Mouse (Mus musculus) C2C12 (cell line): ENCODE results near the gene Midn.

Experiments
- CEBPB ChIP-seq: IDR thresholded peaks from one replicate; pipeline ENCODE4 v1.6.1; 2011; ENCODE audit warnings: low read depth, mild to moderate bottlenecking, control low read depth, moderate library complexity
- CTCF ChIP-seq: IDR thresholded peaks from one replicate; pipeline ENCODE4 v1.5.1; 2011; ENCODE audit not compliant: control insufficient read depth, insufficient read depth, insufficient read length
- FOSL1 ChIP-seq: IDR thresholded peaks from one replicate; pipeline ENCODE4 v1.8.0; 2011; ENCODE audit warnings: mild to moderate bottlenecking, low read length; ENCODE audit not compliant: poor library complexity, insufficient read depth, severe bottlenecking
- MAX ChIP-seq: IDR thresholded peaks from one replicate; pipeline ENCODE4 v1.6.1; 2011; ENCODE audit warnings: mild to moderate bottlenecking, control low read depth
- MYOD1 ChIP-seq: IDR thresholded peaks from one replicate; pipeline ENCODE4 v1.6.1; 2011; ENCODE audit warnings: low read depth; ENCODE audit not compliant: control insufficient read depth, insufficient read length
- USF1 ChIP-seq: IDR thresholded peaks from one replicate; pipeline ENCODE4 v1.6.1; 2011; ENCODE audit warnings: low read depth, mild to moderate bottlenecking, control low read depth, moderate library complexity

- TF ChIP-seq CTCF: no peak
- no peak for TF ChIP-seq MAX
- TF ChIP-seq CEBPB: no peak
- TF ChIP-seq USF1: no peak
- TF ChIP-seq FOSL1: no peak
- no peak for TF ChIP-seq MYOD1
These were observed 41.9 kb downstream of the Midn start for GRCm38 (mm10) chr10:80189999-80190398.
